Mouse (Mus musculus) lung, postnatal 0 days (tissue): ENCODE data around the gene Ago3.

Experiments
- CTCF ChIP-seq: IDR thresholded peaks from 2 replicates; pipeline ENCODE4 v1.5.1; 2016; ENCODE audit warnings: antibody characterized with exemption, mild to moderate bottlenecking
- EP300 ChIP-seq: IDR thresholded peaks from 2 replicates; pipeline ENCODE4 v1.6.1; 2016; ENCODE audit warnings: antibody characterized with exemption, mild to moderate bottlenecking, control low read depth

DNA sequence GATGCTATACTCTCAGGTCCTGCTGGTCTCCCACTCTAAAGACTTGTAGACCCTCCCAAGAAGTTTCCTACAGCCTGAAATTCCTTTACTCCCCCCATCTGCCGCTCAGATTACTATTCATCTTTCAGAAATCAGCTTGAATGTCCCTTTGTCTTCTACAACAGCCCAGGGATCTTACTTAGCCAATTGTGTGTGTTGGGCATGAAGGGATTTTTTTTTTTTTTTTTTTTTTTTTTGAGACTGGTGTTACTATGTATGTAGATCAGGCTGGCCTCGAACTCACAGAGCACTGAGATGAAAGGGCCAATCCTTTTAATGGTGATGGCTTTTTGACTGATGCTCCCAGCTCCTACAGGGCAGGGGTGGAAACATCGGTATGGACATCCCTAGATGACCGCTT is 133.4 kb downstream of the Ago3 start:
- TF ChIP-seq CTCF (no peak), EP300 (no peak)
